Mouse (Mus musculus): ENCODE measurements around the gene Slx1b.
"Not testable (repeated sequence)": the region's sequence is repeated elsewhere in the genome, so short reads cannot be mapped to it uniquely, and the experiment has no call there.

The Slx1b gene

DNA sequence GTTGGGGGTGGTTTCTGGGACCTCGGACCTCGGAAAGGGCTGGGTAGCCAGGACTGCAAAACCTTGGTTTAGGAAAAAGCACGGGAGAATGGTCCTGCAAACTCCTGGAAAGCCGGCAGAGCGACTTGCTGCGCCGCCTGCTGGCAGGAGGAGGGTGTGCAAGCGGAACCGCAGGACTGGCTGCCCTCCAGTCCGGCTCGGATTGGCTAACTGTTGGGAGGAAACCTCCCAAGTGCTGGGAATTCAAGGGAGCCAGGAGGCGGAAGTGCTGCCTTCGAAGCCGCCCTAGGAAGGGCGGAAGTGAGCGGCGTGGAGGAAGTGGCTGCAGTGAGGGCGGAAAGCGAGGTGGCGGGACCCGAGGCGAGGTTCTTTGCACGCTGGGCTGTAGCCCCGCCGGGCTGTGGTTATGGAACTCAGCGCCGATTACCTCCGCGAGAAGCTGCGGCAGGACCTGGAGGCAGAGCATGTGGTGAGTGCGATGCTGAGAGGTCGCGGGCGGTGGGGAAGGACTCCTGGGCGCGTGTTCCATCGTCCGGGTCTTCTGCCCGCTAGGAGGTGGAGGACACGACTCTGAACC lies at the start of gene Slx1b:
TSS of gene Slx1b (minus strand) at position 154 of the 577 bp plus-strand sequence.
- DNase-seq (ENCODE audit: low spot score): peak; percentile 98

DNA sequence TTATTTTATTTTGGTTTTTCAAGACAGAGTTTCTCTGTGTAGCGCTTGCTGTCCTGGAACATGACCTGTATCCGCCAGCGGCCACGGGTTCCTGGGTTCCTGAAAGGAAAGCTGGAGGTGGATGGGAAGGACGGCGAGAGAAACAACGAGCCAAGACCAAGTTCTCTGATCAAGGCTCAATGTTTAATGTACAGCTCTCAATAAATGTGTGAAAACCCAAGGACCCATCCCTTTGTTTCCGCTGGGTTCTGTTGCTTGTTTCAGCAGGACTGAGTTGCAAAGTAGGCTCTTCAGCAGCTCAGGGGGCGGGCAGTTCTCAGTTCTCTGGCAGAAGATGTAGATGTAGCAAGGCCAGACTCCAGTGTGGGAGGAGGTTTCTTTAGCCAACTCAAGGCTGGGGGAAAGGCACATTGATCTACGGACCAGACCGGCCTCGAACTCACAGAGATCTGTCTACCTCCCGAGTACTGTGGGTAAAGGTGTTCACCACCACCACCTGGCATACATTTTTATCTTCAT lies 46.4 kb upstream of the Slx1b start:
- no peak for DNase-seq (ENCODE audit: low spot score)

DNA sequence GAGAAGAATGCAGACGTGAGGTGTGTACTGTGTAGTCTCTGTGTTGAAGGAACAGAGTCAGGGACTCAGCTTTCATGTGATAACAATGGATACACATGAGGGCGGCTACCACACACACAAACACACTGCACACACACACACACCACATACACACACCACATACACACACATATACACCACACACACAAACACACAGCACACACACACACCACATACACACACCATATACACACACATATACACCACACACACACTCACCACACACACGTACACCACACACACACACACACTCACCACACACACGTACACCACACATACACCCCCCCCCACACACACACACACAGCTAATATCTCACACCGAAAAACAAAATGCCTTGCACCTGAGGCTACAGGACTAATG lies 45.9 kb upstream of the Slx1b start:
- DNase-seq (ENCODE audit: low spot score): no peak

- DNase-seq (ENCODE audit: low spot score): no peak
Measured at GRCm38 (mm10) chr7:126740977-126741376, 45.4 kb upstream of the Slx1b start.

DNA sequence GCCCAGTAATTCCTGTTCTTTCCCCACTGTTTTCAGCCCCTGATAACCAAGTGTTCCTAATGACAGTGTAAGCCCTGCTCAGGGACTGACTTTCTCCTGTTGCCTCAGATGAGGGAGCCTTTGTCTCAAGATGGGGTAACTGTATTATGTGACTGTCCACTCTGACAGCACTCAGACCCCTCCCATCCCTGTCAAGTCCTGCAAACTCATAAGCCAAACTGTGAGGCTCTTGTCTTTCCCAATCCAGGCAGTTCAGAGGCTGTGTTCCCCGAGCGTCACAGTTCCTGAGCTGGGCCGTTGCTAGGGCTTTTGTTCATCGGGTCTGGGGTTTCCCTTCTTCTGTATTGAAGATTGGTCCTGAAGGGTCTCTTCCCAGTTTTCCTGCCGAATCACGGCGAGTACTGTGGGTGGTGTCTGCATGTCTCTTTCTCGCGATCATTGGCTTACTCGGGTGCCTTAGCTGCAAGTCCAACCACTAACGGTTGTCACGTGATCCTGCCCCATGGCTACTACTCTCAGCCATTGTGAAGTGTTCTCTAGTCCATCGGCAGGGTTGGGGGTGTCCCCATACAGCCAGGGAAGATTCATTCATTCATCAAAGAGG lies 44.6 kb upstream of the Slx1b start:
- DNase-seq (ENCODE audit: low spot score): no peak

GRCm38 (mm10) chr7:126739551-126739950 lies 44.0 kb upstream of the Slx1b start:
- no peak for DNase-seq (ENCODE audit: low spot score)

GRCm38 (mm10) chr7:126736122-126736521 lies 40.5 kb upstream of the Slx1b start:
- no peak for DNase-seq (ENCODE audit: low spot score)

- DNase-seq (ENCODE audit: low spot score): not testable (repeated sequence)
Measured at GRCm38 (mm10) chr7:126730256-126730789, 34.7 kb upstream of the Slx1b start.

DNA sequence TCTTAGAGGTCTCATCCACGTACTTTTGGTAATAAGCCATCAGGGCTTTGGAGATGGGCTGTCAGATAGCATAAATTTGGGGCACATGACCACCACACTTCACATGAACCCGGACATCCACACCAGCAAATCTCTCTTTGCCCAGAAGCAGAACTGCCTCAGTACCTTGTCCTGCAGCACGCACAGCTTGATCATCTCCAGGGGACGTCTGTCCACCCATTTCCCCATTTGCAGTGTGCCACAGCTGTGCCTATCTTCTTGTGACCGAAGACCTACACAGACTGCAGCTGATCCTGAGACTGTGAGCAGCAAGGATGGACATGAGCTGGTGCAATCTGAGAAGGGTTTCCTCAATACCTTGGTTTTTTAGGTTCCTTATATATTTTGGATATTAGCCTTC lies 30.1 kb upstream of the Slx1b start:
- DNase-seq (ENCODE audit: low spot score): no peak

DNA sequence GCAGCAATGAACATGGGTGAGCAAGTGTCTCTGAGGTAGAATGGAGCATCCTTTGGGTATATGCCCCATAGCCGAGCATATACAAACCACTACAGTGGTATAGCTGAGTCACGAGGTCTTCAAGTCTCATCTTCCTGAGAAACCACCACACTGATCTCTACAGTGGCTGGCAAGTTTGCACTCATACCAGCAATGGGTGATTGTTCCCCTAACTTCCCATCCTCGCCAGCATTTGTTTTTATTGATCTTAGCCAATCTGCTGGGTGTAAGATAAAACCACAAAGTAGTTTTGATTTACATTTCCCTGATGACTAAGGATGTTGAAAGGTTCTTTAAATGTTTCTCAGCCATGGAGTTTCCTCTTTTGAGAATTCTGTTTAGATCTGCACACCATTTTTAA lies 29.5 kb upstream of the Slx1b start:
- DNase-seq (ENCODE audit: low spot score): no peak

DNA sequence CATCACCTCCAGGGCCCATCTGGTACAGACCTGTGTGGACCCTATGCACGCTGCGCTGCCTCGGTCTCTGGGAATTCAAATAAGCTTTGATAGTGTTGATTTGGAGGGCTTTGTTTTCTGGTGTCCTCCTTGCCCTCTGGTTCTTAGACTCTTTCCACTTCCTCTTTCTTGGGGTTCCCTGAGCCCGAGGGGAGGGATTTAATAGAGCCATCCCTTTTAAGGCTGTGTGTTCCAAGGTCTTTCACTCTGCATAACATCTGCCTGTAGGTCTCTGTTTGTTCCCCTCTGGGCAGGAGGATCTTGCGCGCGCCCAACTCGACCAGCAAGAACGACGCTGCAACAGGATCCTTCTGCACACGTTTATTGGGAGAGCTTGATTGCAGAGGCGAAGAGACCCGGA lies 26.1 kb upstream of the Slx1b start:
- DNase-seq (ENCODE audit: low spot score): no peak

GRCm38 (mm10) chr7:126718787-126719337 lies 23.3 kb upstream of the Slx1b start:
- DNase-seq (ENCODE audit: low spot score): no peak

DNA sequence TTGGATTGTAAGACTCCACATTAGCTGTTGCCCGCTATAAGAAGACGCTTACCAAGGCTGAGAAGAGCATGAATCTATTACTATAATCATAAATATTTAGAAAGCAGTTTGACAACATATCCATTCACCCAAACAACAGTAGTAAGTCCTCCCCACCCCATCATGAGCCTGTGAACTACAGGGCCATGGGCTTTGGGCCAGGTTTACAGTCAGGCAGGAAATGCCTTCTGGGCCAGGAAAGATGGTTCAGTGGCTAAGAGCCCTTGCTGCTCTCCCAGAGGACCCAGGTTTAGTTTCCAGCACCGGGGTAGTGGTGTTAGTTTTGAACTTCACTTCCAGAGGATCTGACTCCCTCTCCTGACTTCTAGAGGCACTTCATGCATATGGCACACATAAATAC lies 22.0 kb upstream of the Slx1b start:
- DNase-seq (ENCODE audit: low spot score): no peak

DNA sequence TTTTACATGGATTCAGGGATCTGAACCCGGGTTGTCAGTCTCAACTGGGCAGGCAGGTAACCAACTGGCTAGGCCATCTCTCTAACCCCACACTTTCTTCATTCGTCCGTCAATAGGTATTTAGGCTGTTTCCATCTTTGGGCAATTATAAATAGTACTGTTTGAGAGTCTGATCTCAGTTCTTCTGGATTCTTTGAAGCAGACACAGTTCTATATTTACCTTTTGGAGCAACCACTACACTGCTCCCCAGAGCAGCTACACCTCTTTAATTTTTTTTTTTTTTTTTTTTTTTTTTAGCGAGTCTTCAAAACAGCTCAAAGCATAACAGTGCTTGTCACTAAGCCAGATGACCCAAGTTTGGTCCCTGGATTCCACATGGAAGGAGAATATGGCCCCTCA lies 20.1 kb upstream of the Slx1b start:
- no peak for DNase-seq (ENCODE audit: low spot score)

GRCm38 (mm10) chr7:126711910-126712309 lies 16.3 kb upstream of the Slx1b start:
- DNase-seq (ENCODE audit: low spot score): no peak

GRCm38 (mm10) chr7:126710266-126710665 lies 14.7 kb upstream of the Slx1b start:
- DNase-seq (ENCODE audit: low spot score): no peak

DNA sequence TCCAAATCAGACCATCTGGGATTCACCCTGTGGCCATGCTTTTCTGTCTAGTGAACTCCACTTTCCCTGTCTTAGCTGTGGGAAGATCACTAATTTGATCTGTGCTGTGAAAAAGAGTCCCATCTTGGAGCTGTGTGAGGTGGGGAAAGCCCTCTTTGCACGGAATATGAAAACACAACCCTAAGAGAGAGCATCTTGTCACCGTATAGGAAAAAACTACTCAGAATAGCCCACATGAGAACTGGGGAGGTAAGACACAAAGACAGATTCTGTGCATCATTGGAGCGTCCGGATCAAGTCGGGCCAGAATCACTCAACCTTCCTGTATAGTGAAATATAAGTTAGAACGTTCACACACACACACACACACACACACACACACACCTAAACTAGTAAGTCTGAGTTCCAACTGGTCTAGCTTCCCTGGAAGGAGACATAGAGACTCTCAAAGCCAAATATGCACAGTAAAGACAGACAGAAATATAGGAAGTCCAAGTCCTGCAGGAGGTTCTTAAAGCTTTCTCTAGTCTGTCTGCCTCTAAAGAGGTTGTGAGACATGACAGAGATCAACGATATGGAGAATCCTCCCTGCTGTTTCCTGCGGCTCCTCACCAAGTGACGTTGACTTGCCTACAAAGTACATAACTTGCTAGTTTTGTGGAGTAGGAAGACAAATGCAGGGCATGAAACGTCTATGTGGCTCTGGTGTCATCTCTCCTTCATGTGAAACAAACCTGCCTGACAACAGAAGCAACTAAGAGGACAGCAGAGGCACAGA lies 12.8 kb upstream of the Slx1b start:
- DNase-seq (ENCODE audit: low spot score): no peak

DNA sequence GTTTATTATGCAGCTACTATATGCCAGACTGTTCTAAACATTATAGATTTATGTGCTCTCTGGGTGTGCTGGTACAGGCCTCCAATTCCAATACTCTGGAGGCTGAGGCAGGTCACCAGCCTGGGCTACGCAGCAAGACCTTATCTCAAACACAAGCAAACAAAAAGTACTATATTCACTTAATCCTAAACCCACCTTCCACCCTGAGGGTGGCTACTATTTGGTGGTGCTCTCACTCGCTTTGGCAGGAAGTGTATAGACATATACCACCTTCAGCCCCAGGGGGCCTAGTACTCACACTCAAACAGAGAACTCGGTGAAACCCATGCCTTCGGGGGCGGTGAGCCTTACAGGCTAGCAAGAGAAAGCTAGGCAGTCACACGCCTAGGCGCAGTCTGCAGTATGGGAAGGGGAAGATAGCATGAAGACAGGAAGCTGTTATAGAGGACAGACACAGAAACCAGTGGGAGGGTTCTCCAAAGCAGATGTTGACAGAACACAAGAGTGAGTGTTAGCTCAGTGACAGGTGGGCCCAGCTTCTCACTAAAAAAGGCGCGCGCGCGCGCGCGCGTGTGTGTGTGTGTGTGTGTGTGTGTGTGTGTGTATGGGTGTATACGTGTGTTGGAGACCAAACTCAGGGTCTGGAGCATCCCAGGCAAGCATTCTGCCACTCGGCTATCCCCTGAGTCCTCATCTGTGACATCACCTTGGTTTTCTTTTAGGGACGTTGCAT lies 12.0 kb upstream of the Slx1b start, which contains the start of gene Coro1a:
TSS of gene Coro1a (minus strand) at position 346 of the 733 bp plus-strand sequence.
- DNase-seq (ENCODE audit: low spot score): no peak

DNA sequence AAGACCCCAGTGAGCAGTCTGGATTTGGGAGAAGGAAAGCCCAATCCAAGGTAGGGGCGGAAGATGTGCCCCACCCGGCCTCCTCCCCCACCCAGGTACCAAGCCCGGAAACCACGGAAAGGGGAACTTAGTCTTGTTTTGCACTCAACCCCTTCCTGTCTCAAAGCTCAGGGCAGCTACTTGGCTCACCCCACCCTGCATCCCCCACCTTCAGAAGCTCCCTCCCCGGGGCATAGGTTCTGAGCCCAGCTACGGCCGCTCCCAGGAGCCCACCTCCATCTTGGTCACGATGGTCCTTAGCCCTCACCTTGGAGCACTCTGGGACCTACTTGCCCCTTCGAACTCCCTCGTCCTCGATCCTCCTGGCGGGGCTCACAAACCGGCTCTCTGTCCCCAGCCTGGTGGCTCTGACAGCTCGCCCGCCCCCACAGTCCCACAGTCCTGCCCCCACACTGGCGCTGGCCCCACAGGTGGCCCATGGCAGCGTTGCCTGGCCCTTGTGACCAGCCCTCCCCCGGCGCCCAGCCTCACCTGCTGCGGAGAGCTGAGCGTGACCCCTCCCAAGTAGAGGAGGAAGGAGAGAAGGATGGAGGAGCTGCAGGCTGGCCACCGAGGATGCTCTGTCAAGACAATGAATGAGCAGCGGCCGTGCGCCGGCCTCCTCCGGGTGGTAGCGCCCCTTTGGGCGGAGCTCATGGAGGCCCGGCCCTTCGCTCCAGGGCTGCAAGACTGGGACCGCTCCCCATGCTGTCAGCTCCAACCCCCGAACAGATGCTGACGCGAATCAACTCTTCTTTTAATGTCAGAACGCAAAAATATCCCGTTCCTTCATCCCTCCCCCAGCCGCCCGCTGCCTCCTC lies 8.8 kb upstream of the Slx1b start:
- DNase-seq (ENCODE audit: low spot score): peak; percentile 85

DNA sequence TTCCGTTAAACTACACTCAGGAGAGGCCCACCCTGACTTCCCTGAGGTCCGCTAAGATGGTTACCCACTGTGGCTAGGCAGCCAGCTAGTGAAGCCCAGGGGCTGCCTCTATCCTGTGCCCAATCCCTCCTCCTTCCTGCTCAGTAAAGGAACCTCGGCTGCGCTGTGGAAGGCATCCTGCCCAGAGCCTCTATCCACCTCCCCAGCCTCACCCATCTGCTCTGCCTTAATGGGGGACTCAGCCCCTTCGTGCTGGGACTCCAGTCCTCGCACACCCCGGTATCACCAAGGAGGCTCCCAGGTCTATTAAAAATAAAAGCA lies 8.1 kb upstream of the Slx1b start:
- no peak for DNase-seq (ENCODE audit: low spot score)

Data from embryo, embryonic 10.5 days (tissue).